Mouse (Mus musculus) heart, postnatal 0 days (tissue): ENCODE results near the gene Tmprss13.

Experiments
- CTCF ChIP-seq: IDR thresholded peaks from 2 replicates; pipeline ENCODE4 v1.5.1; 2016; ENCODE audit warnings: antibody characterized with exemption, control low read depth, low read depth
- EP300 ChIP-seq: IDR thresholded peaks from 2 replicates; pipeline ENCODE4 v1.6.1; 2016; ENCODE audit warnings: antibody characterized with exemption, low read depth

- TF ChIP-seq CTCF (no peak), EP300 (no peak)
These were observed 61.7 kb downstream of the Tmprss13 start for GRCm38 (mm10) chr9:45380411-45381251.
